Mouse (Mus musculus) ES-Bruce4 (cell line): ENCODE results near the gene Gm4353. TPM values are rescaled to one million over a fixed set of nuclear protein-coding genes. Genes with fewer than 3 reads are reported as not detected.

Experiments used
- H3K27ac ChIP-seq: 2 replicates; pipeline ENCODE4 v1.5.1; 2012; ENCODE audit warnings: low read length, inconsistent platforms; ENCODE audit not compliant: insufficient read depth
- H3K27me3 ChIP-seq: 2 replicates; pipeline ENCODE4 v1.6.1; 2012; ENCODE audit warnings: mild to moderate bottlenecking, low read length, inconsistent platforms; ENCODE audit not compliant: control insufficient read depth, poor library complexity, insufficient read depth, severe bottlenecking
- H3K36me3 ChIP-seq: 2 replicates; pipeline ENCODE4 v1.6.1; 2012; ENCODE audit warnings: inconsistent platforms, mild to moderate bottlenecking, low read length, moderate library complexity; ENCODE audit not compliant: control insufficient read depth, poor library complexity, insufficient read depth, severe bottlenecking
- H3K4me1 ChIP-seq: one replicate; pipeline ENCODE4 v1.8.1; 2011; ENCODE audit warnings: low read length; ENCODE audit not compliant: control insufficient read depth, insufficient read depth
- H3K4me3 ChIP-seq: 2 replicates; pipeline ENCODE4 v1.5.1; 2011; ENCODE audit warnings: low read depth, mild to moderate bottlenecking, low read length
- H3K9ac ChIP-seq: 2 replicates; pipeline ENCODE4 v1.6.1; 2012; ENCODE audit warnings: low read depth, mild to moderate bottlenecking, inconsistent platforms; ENCODE audit not compliant: poor library complexity, severe bottlenecking
- H3K9me3 ChIP-seq: replicated peaks from 2 replicates; pipeline ENCODE4 v1.6.1; 2012; ENCODE audit warnings: mild to moderate bottlenecking, low read length, inconsistent platforms; ENCODE audit not compliant: control insufficient read depth, poor library complexity, insufficient read depth, severe bottlenecking
- CTCF ChIP-seq: IDR thresholded peaks from one replicate; pipeline ENCODE4 v1.8.1; 2011; ENCODE audit warnings: low read depth, low read length
- EP300 ChIP-seq: IDR thresholded peaks from 2 replicates; pipeline ENCODE4 v1.6.1; 2011; ENCODE audit warnings: low read depth, low read length; ENCODE audit not compliant: insufficient read depth
- POLR2A ChIP-seq: IDR thresholded peaks from one replicate; pipeline ENCODE4 v1.8.1; 2011; ENCODE audit warnings: low read length; ENCODE audit not compliant: insufficient read depth
- polyA plus RNA-seq: library from polyadenylated mRNA; stranded (reverse); fragments of >200 nt; gene quantifications from 2 replicates; pipeline ENCODE4 v1.2.4, GENCODE M21; 2011; ENCODE audit warnings: low read depth; ENCODE audit not compliant: missing spikeins, insufficient read depth, insufficient read length

Gm4353 gene
- polyA plus RNA-seq, 1 experiment, result 2.1 TPM

DNA sequence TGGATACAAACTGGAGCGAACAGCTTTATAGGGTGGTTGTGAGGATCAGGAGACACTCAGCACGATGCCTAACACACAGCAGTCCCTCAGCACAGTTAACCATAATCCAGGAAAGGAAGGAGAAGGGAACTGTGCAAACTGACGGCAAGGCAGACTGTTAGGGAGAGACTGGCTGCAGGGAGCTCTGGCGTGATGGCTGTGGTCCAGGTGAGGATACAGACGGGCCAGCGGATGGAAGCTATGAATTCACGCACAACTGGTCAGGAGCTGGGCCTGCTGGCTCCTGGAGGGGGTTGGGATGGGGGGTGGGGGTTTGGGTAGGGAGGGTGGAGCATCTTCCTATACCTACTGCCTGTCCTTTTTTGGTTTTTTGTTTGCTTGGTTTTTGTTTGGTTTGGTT is 41.2 kb upstream of the Gm4353 start:
- no peak overlapping the region for H3K9ac ChIP-seq
- H3K36me3 ChIP-seq, result peaks cover 13% of the 10 kb centered on the region
- no peaks in the 10 kb centered on the region for H3K9me3 ChIP-seq
- no peaks in the 10 kb centered on the region for H3K27me3 ChIP-seq
- no peak overlapping the region for H3K4me3 ChIP-seq
- peaks cover 2% of the 10 kb centered on the region for H3K4me1 ChIP-seq
- no peak for TF ChIP-seq EP300
- no peak for TF ChIP-seq CTCF
- no peak for TF ChIP-seq POLR2A
- no peak overlapping the region for H3K27ac ChIP-seq

DNA sequence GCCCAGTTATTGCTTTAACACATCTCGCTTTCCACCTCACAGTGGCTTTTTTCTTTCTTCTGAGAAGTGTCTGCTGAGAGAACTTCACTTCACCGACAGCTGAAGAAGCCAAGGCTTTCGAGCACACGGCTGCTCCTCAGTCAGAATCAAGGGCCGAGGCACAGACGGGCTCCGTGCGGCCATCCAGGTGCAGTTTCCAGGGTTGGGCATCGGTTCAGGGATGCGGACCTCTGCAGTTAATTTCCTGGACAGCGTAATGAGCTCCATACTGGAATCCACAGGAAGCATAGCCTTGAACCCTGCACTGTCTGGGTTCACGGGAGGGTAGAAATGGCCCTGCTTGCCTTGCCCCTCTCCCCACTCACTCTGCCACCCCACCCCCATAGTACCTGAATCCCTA is 39.6 kb upstream of the Gm4353 start:
- Histone ChIP-seq H3K27me3 (no peaks in the 10 kb centered on the region), H3K9ac (no peak overlapping the region), H3K27ac (no peak overlapping the region), H3K9me3 (no peaks in the 10 kb centered on the region), H3K36me3 (peaks cover 11% of the 10 kb centered on the region), H3K4me3 (no peak overlapping the region), H3K4me1 (peaks cover 2% of the 10 kb centered on the region)
- TF ChIP-seq POLR2A, result no peak
- TF ChIP-seq EP300, result no peak
- no peak for TF ChIP-seq CTCF

DNA sequence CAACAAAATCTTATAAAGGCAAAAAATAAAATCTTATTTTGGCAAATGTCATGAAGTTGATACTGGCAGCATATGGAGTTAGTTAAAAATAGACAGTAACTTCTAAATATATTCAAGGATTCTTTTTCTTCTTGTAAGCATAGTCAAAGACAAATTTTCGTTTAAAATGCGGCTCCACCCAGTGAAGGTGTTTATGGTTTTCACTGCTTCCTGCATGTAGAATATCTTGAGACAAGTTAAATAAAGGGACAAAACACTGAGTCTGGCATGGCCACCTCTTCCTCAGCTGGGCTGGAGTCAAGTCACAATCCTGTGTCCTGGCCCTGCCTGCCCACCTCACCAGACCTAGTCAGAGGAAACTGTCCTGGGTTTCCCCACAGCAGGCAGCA is 39.2 kb upstream of the Gm4353 start:
- Histone ChIP-seq H3K27me3 (no peaks in the 10 kb centered on the region), H3K4me1 (peaks cover 2% of the 10 kb centered on the region), H3K36me3 (peaks cover 7% of the 10 kb centered on the region), H3K4me3 (no peak overlapping the region), H3K27ac (no peak overlapping the region), H3K9ac (no peak overlapping the region), H3K9me3 (no peaks in the 10 kb centered on the region)
- TF ChIP-seq POLR2A, result no peak
- TF ChIP-seq CTCF, result no peak
- TF ChIP-seq EP300, result no peak

DNA sequence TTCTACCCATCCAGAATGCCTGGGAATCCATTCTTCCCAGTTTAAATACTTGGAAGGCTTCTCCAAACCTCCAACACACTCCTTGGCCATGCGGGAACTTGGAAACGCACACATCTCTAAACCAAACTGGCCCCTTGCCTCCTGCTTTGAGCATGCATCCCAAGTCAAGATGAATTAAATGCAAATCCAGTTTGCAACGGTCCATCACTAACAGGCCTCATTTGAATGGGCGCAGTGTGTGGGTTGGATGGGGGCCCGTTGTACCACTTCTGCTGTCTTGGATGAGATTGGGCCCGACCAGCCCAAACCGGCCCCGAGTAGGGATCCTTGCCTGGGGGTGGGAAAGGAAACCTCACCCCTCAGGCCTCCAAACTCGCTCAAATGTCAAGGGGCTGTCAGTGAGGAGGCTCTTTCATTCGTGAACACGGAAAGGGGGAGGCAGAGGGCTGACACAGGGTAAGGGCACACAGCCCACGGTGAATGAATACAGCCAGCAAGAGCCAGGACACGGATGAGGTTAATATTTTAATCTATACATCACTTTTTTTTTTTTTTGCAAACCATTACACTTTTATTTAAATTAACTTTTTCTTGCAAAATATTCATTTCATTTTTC is 38.7 kb upstream of the Gm4353 start:
- H3K9ac ChIP-seq, result no peak overlapping the region
- H3K36me3 ChIP-seq, result peaks cover 4% of the 10 kb centered on the region; the same call in 1 of the 2 replicates
- TF ChIP-seq POLR2A (no peak), CTCF (no peak), EP300 (no peak)
- H3K27ac ChIP-seq, result no peak overlapping the region
- H3K4me3 ChIP-seq, result no peak overlapping the region
- H3K27me3 ChIP-seq, result no peaks in the 10 kb centered on the region
- H3K4me1 ChIP-seq, result peaks cover 2% of the 10 kb centered on the region
- no peaks in the 10 kb centered on the region for H3K9me3 ChIP-seq

DNA sequence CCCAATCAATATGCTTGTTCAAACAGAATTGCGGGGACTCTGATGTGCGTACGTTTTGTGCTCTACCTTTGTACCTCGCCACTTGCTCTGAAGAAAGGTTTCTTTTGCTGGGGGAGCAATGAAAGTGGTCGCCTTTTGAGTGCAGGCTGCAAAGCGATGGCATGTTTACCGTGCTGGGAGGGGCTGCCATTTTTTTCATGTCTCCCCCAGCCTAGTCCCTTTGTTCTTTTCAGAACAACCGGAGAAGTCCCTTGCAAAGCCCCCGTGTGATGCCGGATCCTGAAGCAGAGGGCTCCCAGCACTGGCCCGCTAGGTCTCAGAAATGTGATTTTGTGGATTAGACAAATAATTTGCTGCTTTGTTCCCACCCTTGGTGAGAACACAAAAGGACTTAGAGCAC is 36.8 kb upstream of the Gm4353 start:
- Histone ChIP-seq H3K4me1 (peaks cover 2% of the 10 kb centered on the region), H3K36me3 (no peaks in the 10 kb centered on the region; the same call in 1 of the 2 replicates), H3K27ac (no peak overlapping the region), H3K4me3 (no peak overlapping the region), H3K27me3 (no peaks in the 10 kb centered on the region), H3K9me3 (no peaks in the 10 kb centered on the region), H3K9ac (no peak overlapping the region)
- TF ChIP-seq CTCF, result no peak
- no peak for TF ChIP-seq EP300
- no peak for TF ChIP-seq POLR2A

DNA sequence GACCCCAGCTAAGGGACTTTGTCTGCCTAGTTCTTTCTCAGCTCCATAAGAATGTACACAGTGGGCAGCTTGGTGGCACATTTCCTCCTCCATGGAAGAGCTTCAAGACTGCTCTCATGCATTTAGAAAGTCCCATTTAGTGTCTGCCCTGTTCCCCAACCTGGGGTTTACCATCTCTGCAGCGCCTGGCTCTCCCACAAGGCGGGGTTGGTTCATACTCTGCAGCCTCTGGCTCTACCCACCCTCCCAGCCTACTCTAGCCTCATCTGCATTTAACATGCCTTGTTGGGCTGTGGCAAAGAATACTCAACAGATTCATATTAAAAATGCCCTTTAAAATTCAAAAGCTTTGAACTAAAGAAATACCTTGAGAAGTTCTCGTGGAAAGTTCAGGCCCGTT is 36.3 kb upstream of the Gm4353 start:
- no peaks in the 10 kb centered on the region for H3K27me3 ChIP-seq
- TF ChIP-seq CTCF (no peak), EP300 (no peak), POLR2A (no peak)
- peaks cover 2% of the 10 kb centered on the region for H3K4me1 ChIP-seq
- no peak overlapping the region for H3K27ac ChIP-seq
- no peaks in the 10 kb centered on the region for H3K9me3 ChIP-seq
- H3K4me3 ChIP-seq, result no peak overlapping the region
- H3K9ac ChIP-seq, result no peak overlapping the region
- no peaks in the 10 kb centered on the region; the same call in 1 of the 2 replicates for H3K36me3 ChIP-seq
